Mouse (Mus musculus) monocyte, adult 2 months (primary cell): Measurements from ENCODE around the gene Cyp4a29.
"Not testable (repeated sequence)": the region's sequence is repeated elsewhere in the genome, so short reads cannot be mapped to it uniquely, and the experiment has no call there.

Experiments
- DNase-seq, 2 experiments: peaks; one replicate each; pipeline ENCODE4 v3.0.0; 2022; ENCODE audit warnings: low spot score in 2 of 2, low read depth in 1 of 2

Cyp4a29 gene

GRCm38 (mm10) chr4:115241784-115242183 lies at the start of gene Cyp4a29:
Gene Cyp4a29 (plus strand): TSS chr4:115242084.
- DNase-seq, result no peak

DNA sequence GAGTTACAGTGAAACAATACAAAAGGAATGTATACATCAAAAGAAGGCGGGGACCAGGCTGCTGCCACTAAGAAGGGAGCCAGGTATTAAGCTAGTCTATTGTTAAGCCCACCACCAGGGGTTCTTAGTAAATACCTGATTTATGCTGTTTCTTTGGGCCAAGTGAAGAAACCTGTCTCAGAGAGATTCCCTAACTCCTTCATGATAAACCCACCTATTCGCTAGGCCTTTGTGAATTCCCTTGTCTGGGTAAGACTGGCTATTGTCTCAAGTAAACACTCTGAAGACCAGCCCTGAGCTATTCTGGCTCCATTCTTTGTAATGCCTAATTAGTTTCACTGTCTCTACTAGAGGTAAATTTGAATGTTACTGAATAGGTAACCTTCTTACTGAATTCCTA lies 9.0 kb upstream of the Cyp4a29 start:
- not testable (repeated sequence) for DNase-seq

GRCm38 (mm10) chr4:115236462-115237096 lies 5.3 kb upstream of the Cyp4a29 start:
- DNase-seq, result no peak

DNA sequence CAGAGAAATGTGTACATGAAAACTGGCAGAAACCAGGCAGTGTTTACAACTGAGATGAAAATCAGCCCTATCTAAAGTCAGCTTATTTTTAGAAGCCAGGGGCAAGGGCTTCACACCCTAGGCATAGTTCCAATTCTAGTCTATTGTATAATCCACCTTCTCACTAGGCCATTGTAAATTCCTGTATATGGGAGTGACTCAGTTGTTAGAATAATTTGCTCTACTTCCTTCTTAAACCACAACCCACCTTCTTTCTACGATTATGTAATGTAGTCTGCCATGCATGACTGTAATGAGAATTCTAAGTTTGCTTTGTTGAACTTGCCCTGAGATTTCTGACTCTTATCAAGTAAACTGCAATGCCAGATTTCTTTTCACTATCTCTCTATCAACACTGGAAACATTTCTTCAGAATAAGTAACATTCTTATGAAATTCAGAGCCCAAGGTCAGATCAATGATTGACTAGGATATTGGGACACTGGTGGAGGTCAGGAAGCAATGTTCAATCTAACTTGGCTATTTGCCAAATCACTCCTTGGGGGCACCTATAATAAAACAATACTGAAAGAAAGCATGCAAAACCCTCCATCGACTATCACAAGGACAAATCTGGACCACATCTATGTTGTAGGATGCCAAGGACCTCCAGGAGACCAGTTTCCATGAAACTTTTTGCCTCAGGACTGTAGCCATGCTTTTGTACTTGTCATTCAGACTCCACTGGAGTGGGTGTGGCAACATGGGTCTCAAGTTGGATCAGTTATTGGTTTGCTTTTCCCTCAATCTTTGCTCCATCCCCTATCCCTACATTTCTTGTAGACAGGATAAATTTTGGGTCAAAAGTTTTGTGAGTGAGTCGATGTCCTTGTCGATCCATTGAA lies 23.0 kb downstream of the Cyp4a29 start:
- DNase-seq, result not testable (repeated sequence)

GRCm38 (mm10) chr4:115278215-115278982 lies 36.5 kb downstream of the Cyp4a29 start:
- not testable (repeated sequence) for DNase-seq

DNA sequence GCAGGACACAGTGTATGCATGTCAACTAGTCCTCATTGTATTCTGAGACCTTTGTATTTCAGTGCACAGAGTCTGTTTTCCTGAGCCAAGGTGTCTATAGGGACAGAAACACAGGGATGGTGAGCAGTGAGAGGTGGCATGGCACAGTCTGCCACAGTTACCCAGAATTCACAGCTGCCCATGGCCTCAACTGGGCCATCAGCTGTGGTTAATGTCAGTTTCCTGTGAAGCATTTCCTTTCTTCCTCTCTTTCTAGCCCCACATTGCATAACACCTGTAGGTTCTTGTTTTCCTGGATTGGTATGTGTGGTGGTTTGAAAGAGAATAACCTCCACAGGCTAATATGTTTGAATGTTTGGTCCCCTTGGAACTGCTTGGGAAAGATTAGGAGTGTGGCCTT lies 38.5 kb downstream of the Cyp4a29 start:
- no peak for DNase-seq

GRCm38 (mm10) chr4:115280779-115281178 lies 38.9 kb downstream of the Cyp4a29 start:
- DNase-seq, result not testable (repeated sequence)

DNA sequence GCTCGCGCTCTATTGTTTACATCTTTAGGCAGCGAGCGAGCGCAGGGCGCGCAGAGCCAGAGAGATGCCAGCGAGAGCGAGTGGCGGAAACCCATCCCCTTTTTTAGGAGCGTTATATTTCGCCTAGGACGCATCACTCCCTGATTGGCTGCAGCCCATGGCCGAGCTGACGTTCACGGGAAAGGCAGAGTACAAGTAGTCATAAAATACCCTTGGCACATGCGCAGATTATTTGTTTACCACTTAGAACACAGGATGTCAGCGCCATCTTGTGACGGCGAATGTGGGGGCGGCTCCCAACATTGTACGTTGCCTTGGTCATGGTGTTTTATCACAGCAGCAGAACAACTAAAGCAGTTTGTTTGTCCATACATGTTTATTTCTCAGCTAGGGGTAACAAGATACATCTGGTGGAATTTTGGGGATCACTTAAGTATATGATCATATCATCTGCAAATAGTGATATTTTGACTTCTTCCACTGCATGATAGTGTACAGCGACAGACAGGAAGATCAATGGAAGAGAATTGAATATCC lies 39.4 kb downstream of the Cyp4a29 start:
- DNase-seq, result not testable (repeated sequence)

GRCm38 (mm10) chr4:115298746-115299145 lies 56.9 kb downstream of the Cyp4a29 start, which contains the start of gene Cyp4a12a:
Gene Cyp4a12a (plus strand): TSS chr4:115299046.
- DNase-seq, result not testable (repeated sequence)
